Mouse (Mus musculus): ENCODE results near the gene Cdh4.

Gene Cdh4

DNA sequence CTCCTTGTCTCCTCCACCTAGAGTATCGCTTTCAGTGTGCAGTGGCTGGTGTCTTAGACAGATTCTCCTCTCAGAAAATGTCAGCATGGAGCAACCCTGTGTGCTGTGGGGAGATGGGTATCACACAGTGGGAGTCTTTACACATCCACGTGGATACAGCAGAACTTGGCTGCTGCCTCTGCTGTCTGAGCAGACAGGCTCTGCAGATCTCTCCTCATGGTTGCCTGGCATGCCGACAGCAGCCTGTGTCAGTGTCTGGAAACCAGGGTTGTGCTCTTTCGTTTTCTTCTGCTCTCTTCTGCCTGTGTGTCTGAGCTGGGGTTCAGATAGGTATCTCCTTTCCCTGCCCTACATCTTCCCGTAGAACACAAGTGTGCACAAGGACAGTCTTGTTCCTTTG lies 237.6 kb downstream of the Cdh4 start:
- no peak for DNase-seq (ENCODE audit: low read depth)

DNA sequence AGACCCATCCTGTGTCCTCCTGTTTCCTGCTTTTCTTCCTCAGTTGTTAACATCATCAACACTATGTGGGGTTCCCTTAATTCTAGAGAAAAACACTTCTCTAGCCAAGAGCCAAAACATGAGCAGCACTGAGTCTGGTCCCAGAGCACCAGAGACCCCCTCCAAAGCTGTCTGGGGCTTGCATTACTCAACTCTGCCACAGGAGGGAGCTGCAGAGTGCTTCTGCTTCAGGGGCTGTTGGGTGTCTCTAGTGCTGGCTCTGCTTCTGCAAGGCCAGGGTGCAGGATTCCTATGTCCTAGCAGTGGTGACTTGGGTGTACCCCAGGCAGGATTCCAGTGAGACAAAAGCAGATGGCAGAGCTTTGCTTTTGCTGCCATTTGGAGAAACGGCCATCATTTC lies 239.2 kb downstream of the Cdh4 start:
- DNase-seq (ENCODE audit: low read depth): no peak

DNA sequence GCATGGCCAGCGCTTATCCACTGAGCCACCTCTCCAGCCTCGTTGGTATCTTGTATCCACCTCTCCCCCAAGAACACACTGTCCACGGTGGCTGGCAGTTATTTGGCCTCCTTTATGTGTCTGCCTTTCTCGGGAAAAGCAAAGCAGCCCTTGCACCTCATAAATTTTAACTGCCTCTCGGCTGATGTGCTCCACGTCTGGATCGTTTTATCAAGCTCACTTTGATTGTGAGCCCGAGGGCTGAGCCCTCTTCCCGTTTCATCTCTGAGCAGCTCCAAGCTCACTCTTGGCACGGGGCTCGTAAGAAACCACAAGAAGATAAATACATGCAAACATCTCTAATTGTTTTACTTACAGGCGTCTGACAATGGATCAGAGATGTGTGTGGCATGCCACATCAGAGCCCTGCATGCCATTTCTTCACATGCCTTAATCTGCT lies 245.0 kb downstream of the Cdh4 start:
- DNase-seq (ENCODE audit: low read depth): no peak

DNA sequence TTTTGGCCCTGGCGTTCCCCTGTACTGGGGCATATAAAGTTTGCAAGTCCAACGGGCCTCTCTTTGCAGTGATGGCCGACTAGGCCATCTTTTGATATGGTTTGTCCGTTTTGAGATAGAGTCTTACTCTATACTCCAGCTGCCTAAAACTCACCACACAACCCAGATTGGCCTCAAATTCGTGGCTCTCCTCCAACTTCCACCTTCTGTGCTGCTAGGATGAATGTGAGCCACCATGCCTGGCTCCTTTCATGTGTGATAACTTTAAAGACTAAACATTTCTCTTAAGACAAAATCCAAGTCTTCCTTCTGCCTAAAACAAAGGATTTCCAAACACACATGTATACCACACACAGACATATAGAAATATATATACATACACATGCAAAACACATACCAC lies 246.7 kb downstream of the Cdh4 start:
- DNase-seq (ENCODE audit: low read depth): no peak

DNA sequence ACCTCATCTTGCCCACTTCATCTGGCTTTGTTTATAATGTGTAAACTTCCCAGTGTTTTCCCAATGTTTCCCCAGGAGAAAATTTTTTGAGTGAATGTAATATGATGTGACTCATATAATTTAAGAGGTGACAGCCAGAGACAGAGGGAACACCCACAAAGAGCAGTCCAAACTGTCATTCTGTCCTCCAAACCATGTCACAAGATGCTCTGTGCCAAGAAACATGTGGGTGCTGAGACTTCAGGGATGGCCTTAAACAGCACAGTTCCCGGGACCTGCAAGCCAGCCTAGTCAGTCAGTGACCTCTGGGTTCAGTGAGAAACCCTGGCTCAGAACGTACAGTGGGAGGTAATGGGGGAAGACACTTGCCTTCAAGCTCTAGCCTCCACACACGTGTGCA lies 247.5 kb downstream of the Cdh4 start:
- DNase-seq (ENCODE audit: low read depth): no peak

DNA sequence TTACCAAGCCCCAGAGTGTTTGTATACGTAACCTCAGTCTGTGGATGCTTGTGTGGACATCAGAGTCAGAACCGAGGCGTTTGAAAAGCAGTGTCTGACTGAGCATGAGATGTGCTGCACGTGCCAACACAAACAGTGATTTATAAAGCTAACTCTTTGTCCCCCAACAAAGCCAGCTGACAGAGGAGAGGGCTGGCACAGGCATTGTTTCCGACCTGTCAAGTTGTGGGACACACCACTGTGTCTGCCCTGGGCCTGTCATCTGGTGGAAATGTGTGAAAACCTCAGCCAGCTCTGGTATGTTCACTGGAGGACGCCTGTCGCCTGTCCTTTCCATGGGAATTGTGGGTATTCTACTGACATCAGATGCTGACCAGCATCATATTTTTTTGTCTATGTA lies 248.3 kb downstream of the Cdh4 start:
- no peak for DNase-seq (ENCODE audit: low read depth)

DNA sequence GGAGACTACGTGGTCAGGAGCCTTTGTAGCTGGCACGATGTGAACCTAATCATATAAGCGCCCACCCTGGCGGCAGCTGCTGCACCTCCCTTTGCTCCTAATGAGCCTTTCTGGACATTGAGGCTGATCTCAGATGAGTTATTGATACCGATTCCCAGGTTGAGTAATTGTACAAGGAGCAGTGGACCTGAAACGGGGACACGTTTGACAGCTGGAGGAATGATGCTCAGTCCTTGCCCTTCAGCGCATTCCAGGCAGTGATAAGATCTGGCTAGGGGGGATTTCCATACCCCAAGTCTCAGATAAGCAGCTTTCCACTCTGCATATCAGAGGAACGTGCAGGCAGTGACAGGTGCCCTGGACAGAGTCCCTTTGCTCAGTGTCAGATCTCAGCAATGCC lies 252.7 kb downstream of the Cdh4 start:
- DNase-seq (ENCODE audit: low read depth): no peak

DNA sequence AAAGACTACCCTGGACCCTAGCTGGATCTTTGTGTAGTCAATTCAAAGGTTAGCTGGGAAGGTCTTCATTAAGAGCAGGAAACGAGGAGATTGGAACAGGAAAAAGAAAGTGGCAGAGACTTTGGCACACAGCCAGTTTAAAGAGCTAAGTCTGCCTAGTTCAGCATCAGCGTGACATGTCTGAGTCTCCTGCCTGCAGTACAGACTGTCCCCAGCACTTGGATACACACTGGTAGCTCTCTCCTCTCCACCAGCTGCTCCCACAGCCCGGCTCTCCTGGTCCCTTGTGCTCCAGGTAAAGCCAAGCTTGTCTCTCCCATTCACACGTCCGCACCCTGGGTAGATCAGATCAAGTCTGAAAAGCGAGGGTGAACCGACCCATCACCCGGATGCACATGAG lies 255.4 kb downstream of the Cdh4 start:
- no peak for DNase-seq (ENCODE audit: low read depth)

DNA sequence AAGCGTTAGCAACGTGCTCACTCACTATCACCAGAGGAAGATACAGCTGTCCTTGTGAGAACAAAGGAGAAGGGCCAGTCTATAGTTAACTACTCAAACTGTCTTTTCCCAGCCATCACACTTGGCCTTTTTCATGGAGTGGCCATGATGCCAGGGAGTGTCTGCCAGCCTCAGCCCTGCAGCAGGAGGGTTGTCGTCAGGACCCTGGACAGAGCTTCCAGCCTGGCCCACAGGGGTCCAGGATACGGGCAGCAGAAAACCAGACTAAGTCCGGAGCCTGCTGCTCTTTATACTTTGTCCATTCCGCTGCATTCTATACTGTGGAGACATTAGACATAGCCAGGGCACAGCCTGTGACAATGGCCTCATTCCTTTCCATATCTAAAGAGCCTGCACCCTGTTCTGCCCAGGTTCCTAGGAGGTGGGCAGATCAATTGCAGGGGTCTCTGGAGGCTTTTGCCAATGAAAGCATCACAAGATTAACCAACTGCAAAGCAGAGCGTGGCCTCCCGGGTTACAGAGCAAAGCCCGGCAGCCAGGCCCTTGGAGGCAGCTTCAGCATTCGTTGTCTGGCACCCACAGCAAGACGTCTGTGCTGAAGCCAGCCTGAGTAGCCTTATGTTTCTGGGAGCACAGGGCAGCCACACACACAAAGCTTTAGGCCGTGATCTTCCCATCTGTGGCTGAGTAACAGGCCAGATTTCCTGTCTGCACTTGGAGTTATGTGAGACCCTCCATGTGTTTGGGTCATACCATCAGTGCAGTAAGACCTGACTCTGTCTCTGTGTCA lies 256.2 kb downstream of the Cdh4 start:
- DNase-seq (ENCODE audit: low read depth): no peak

DNA sequence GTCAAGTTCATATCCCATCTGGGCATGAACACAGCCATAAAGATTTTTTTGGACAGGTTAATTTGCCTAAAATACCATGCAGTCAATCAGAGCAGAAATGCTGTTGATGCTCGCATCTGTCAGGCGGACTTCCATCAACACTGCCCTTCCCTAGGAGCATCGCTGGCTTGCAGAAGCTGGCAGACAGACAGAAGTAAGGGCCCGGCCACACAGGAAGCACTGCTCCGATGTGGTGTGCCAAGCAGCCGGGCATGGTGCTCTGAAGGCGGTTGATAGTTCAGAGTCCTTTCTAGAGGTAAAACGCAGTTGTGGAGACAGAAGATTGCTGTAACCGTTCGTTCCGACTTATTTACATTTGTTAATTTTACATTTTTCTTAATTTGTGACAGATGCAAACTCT lies 262.8 kb downstream of the Cdh4 start:
- no peak for DNase-seq (ENCODE audit: low read depth)

DNA sequence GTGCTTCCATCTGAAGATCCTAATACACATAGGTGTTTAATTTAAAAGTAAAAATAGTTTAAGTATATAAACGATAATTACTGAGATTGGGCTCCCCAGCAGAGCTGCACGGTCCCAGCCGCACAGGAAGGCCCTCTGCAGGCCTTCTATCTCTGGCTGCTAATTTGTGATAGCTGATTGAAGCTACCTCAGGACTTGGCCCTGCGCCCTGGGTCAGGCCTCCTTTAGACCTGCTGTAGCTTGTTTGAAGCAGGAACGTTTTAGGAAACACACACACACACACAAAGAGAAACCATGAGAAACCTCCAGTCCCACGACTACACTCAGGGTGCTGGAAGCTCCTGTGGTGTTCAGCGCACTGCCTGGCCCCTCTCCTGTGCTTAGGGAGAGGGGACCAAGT lies 263.2 kb downstream of the Cdh4 start:
- no peak for DNase-seq (ENCODE audit: low read depth)

DNA sequence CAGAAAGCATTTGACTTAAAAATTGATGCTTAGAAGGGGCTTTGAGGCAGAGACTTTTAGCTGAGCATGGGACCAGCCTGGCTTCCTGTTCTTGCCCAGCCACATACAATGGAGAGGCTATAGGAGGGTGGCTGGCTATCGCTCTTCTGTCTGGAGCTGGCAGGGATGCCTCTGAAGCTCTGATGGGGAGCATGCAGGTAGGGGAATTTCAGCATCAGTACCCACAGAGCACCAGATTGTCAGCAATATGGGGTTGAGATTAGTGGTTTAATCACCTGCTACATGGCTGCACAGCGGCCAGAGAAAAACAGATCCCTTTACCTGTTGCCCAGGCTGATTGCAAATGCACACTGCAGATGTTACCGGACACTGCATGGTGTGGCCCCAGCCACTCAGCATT lies 264.4 kb downstream of the Cdh4 start:
- no peak for DNase-seq (ENCODE audit: low read depth)

DNA sequence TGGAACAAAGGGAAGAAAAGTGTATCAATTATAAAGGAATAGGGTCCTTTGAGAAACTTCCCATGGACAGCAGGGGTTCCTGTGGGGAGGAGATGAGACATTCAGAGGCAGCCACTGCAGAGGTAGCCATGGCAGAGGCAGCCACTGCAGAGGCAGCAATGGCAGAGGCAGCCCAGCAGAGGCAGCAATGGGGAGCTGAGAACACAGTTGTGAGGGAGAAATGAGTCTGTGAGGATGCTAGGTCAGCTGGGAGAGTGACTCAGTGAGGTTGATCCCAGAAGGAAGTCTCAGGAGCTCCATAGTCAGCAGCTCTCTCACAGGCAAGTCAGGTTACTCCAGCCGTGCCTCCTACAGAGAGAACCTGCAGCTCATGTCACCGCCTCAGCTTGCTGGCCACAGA lies 266.9 kb downstream of the Cdh4 start:
- DNase-seq (ENCODE audit: low read depth): no peak

DNA sequence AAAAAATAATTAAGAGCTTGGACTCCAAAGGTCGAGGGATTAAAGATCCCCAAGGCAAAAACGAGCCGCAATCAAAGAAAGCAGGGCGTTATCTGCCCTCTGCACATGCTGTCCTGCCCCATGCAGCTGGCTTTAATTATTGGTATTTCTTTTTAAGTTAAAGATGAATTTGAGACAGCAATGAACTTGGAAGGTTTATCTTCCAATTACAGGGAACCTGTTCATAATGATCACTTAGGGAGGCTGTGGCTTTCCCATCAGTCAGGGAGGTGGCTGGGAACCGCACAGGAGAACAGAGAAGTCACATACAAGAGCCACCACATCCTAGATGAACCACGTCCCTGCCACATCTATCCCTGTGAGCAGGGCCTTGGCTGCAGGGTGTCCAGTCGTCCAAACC lies 270.5 kb downstream of the Cdh4 start:
- no peak for DNase-seq (ENCODE audit: low read depth)

DNA sequence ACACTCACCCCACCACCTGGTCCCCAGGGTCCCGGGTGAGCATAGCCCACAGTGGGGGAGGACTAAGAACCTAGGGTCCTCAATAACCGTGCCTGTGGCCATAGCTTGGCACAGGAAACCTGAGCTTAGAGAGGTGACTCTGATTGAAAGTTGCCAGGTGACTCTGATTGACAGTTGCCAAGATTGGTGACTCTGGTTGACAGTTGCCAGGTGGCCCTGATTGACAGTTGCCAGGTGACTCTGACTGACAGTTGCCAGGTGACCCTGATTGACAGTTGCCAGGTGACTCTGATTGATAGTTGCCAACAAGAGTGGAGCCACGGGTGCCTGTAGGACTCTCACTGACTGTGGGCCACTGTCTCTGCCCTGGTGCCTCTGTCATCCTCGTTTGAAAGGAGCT lies 271.1 kb downstream of the Cdh4 start:
- DNase-seq (ENCODE audit: low read depth): no peak

DNA sequence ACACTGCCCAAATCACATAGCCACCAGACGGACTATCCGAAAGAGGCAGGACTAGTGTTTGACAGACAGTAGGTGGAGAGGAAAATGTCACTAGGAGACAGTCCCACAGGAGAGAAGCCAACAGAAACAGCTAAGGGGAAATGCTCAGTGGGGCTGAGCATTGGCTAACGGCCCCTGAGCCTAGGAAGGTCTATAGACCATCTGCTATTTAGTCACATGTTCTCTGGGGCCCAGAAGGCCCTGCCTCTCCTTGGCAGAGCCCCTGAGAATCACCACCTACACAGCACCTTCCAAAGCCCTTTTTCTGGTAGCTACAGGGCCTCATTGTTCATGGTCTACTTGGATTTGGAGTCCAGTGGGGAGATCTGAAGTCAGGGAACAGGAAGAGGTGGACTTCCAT lies 271.9 kb downstream of the Cdh4 start:
- DNase-seq (ENCODE audit: low read depth): no peak

DNA sequence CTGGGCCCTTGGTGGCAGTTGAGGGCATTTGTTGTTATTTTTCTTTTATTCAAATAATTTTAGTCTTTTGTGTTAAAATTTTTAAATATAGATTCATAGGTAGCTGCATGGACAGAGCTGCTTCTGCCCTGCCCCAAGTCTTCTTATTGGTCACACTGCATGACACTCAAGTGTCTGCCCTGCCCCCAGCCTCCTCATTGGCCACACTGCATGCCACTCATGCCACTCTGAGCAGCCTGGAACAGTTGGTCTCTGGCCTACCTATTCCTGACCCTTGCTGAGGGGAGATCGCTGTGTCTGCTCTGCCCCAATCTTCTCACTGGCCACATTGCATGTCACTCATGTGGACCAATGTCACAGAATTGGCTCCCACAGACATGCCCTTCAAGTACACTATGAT lies 273.1 kb downstream of the Cdh4 start:
- no peak for DNase-seq (ENCODE audit: low read depth)

DNA sequence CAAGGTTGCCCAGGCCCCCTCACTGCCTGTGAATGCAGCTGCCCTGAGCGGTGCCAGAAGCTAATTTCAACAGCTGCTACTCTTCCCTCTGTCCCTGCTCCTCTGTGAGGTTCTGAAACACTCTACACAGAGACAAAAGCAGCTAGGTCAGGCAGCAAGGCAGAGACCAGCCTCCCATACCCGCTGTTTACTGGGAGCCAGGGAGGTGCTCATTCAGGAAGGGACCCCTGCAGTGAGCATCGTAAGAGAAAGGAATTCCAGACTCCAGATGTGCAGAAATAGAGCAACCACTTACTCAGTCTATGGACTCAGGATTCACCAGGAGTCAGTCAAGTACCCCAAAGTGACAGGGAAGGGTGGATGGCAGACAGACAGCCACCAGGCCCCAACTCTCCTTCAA lies 278.1 kb downstream of the Cdh4 start:
- no peak for DNase-seq (ENCODE audit: low read depth)

DNA sequence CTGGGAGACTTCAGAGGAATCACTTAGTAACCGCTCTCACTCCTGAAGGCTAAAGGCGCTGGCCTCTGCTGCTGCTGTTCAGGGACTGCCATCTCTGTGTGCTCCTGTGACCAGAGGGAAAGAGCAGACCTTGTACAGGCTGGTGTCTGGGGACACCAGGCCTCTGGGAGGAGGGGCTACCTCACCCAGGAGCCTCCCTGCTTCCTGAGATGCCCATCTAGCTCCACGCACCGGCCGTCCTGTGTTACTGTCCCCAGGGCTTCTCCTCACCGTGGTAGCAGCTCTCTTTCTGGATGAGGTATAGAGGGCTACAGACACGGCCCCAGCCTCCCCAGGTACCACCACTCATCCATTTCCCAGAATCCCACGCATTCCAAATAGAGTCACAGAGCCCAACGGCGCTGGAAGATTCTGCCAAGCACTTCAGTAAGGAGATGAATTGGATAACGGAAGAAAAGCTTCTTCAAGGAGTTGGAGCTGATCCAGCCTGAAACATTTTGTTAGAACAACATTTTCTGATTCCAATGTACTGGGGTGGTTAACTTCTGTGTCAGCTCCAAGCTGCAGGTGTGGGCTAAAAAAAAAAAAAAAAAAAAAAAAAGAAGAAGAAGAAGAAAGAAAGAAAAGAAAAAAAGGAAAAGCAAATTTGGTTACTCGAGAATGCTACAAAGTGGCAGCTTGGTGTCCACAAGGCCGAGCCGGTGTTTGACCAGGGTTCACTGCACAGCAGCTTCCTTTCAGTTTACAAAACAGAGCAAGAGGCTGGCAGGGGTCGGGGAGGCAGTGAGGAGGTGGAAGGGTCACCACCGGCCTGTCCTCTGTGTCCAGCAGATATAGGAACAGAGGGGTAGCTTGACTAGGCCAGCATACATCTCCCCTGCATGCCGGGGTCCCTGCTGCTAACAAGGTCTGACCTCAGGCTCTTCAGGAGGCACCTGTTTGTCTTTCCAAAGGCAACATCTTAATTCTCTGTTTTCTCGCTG lies 279.6 kb downstream of the Cdh4 start:
- DNase-seq (ENCODE audit: low read depth): no peak

DNA sequence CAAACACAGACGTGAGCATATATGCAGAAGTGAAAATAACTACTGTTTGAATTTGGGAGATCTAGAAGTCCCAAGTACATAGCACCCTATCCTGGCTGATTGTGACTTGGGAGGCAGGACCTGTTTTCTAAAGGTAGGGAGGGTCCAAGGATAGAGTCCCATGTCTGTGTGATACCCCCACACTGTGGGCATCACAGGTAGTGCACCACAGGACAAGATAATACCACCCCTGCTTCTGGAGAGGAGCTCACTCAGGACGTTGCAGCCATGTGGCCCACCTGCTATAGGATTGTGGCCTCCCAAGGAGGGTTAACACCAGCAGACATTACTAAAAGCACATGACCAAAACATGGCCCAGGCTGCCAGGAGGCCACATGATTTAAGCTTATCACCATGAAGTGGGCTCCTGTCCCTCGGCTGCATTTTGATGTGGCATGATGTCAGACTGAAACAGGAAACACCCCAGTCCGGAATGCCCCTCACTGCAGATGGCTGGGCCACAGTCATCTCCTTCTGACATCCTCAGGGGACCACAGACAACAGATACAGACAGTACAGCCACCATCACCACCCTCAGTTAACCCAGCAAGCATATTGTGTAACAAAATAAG lies 280.6 kb downstream of the Cdh4 start:
- no peak for DNase-seq (ENCODE audit: low read depth)

DNA sequence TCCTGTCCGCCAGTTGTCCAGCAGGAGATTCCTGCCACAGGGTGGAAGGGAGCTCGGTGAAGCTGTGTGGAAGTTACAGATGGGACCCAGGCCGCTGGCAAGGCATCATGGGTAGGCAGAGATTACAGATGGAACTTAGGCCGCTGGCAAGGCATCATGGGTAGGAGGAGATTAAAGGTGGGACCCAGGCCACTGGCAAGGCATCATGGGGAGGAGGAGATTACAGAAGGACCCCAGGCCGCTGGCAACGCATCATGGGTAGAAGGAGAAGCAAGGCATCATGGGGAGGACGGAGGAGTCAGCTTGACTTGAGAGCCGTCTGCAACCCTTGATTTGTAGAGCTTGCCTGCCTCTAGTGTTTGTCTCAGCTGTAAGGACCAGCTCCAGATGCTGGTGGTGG lies 281.2 kb downstream of the Cdh4 start:
- DNase-seq (ENCODE audit: low read depth): no peak

DNA sequence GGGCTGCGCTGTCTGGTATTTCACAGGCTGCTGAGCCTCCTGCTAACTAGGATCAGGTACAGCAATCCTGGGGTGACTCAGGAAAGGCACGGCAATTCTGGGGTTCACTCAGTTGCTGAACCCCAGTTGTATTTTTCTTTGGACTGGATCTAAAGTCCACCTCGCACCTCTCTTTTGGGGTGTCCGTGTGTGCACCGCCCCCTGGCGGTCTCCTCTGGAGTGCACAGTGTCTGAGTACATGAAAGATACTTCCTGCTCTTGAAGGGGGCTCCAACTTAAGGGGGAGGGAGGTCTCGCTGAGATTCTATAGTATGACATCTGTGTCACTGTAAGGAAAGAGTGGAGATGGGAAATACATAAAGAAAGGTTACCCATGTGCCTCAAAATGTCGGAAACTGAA lies 286.8 kb downstream of the Cdh4 start:
- no peak for DNase-seq (ENCODE audit: low read depth)

DNA sequence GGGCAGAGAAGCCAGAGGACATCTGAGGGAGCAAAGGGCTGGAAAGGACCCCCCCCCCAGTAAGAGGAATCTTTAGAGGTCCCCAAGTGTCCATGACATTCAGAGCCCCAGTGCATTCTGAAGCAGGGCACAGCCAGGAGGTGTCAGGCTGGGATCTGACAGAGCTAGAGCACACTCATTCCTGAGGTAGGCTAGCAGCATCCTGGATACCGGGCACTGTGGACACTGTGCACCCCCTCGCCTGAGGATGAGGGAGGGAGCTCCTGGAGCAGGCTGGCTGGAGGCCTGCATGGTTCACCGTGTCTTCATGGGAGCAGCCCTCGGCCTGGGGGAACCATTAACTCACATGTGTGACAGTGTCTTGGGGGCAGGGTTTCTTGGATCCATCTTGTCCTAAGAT lies 287.6 kb downstream of the Cdh4 start:
- DNase-seq (ENCODE audit: low read depth): no peak
